Mouse (Mus musculus) CD4-positive naive resting alpha-beta T cell, adult 57 days (primary cell): ENCODE measurements around the gene Uck2. TPM values are rescaled to one million over a fixed set of nuclear protein-coding genes. Genes with fewer than 3 reads are reported as not detected.

ENCODE experiments used
- total RNA-seq: library from RNA; stranded (reverse); gene quantifications from one replicate; pipeline ENCODE4 v1.2.4, GENCODE M21; 2023

Uck2 gene
- 77.6 TPM for total RNA-seq

DNA sequence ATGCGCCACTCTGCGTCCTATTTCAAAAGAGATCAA is at the start of gene Uck2:
Gene Uck2, minus strand, starts transcription at position 1 of the 36 bp plus-strand sequence.

DNA sequence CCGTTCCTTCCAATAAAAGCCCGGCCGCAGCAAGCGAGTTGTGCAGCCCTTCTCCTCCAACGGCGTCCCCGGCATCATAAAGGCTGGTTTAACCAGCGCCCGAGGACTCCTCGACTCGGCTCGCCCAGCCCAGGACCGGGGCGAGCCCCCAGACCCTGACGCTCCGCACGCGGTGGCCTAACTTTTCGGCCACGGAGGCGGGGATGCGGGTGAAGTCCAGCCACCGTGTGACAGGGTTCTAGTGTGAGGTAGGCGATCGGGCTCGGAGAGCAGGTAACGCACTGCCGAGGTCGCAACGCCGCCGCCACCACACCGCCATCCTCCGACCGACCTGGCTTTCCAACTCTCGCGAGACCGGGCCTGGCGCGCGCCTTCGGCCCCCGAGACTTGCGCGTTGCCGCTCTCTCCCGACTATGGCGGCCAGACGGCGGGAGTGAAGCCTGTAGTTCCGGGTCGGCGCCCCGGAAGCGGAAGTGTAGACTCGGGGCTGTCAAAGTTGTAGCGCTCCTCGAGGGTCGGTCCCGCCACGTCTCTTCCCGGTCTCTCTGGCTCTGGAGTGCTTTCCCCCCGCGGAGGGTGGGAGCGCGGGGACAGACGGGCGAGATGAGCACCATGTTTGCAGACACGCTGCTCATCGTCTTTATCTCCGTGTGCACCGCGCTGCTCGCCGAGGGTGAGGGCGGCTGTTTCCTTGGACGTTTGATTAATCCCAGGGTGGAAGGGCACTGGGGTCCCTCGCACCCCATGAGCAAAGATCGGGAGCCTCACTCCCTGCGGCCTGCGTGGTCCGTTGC is 23.3 kb upstream of the Uck2 start, which contains the start of gene Tmco1:
Gene Tmco1, plus strand, starts transcription at position 118 of the 794 bp plus-strand sequence.

Other genes starting within 250 kb of the Uck2 start
- 32.8 TPM for gene Tmco1, start 23.1 kb upstream of the Uck2 start, total RNA-seq
- 44.2 TPM for gene Aldh9a1, start 64.7 kb upstream of the Uck2 start, total RNA-seq
- 3.1 TPM for gene Mgst3, start 108.5 kb upstream of the Uck2 start, total RNA-seq
- gene Lrrc52, start 181.5 kb upstream of the Uck2 start, total RNA-seq, result not detected